Mouse (Mus musculus) splenic B cell, adult 2 months (primary cell): ENCODE measurements at regions not wholly inside any gene's neighbourhood (a gene's known extent, or its start where the extent isn't known, plus 50 kb on each side); places are given as distances from the start of the nearest gene placed in this dataset.

Source experiments
- DNase-seq: peaks from one replicate; pipeline ENCODE4 v3.0.0-alpha.2; 2011; ENCODE audit warnings: low read depth, low spot score
- H3K27me3 ChIP-seq: 2 replicates; pipeline ENCODE4 v1.6.1; 2012; ENCODE audit warnings: mild to moderate bottlenecking, low read length, moderate library complexity, mixed read lengths; ENCODE audit not compliant: control insufficient read depth, poor library complexity, insufficient read depth, severe bottlenecking
- H3K36me3 ChIP-seq: 2 replicates; pipeline ENCODE4 v1.6.1; 2012; ENCODE audit warnings: mild to moderate bottlenecking, low read length, moderate library complexity, mixed read lengths; ENCODE audit not compliant: control insufficient read depth, poor library complexity, insufficient read depth, severe bottlenecking

GRCm38 (mm10) chr4:31830241-31830640 lies 133.7 kb upstream of the Map3k7 start:
- Histone ChIP-seq H3K27me3 (no peaks in the 10 kb centered on the region; the same call in 1 of the 2 replicates), H3K36me3 (no peaks in the 10 kb centered on the region)
- DNase-seq = no peak

DNA sequence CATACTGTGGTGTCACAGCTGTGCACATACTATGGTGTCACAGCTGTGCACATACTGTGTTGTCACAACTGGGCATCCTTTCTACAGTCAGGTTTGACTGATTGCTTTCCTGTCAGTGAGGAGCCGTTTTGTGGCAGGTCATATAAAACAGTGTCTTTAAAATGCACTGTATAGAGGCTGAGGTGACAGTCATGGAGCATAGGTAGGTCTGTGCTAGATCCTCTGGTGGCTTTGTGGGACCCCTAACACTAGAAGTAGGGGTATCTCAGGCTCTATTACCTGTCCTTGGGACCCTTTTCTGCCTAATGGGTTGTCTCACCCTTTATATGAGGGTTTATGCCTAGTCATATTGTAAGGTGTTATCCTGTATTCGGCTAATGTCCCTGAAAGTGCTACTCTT lies 132.4 kb upstream of the Map3k7 start:
- no peaks in the 10 kb centered on the region for H3K36me3 ChIP-seq
- no peaks in the 10 kb centered on the region; the same call in 1 of the 2 replicates for H3K27me3 ChIP-seq
- DNase-seq = no peak

DNA sequence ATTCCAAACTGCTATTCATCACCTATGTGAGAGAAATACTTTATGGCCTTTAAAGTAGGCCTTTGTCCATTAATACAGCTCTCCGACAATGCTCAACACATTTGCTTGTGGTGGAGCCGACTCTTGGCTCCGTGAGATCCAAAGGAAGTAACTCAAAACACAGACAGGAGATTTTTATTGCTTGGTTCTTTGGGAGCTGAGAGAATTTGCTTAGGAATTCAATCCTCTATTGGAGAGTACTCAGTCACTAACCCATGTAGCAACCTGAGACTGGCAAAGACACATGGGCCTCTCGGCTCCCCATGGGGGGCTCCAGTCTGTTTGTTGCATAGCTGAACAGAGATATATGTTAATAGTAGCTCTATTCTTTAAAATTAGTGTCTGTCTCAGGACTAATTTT lies 130.1 kb upstream of the Map3k7 start:
- H3K36me3 ChIP-seq = no peaks in the 10 kb centered on the region
- no peaks in the 10 kb centered on the region for H3K27me3 ChIP-seq
- no peak for DNase-seq

GRCm38 (mm10) chr4:31835051-31835450 lies 128.8 kb upstream of the Map3k7 start:
- DNase-seq = no peak
- Histone ChIP-seq H3K27me3 (no peaks in the 10 kb centered on the region), H3K36me3 (no peaks in the 10 kb centered on the region)

- no peak for DNase-seq
- Histone ChIP-seq H3K27me3 (no peaks in the 10 kb centered on the region), H3K36me3 (no peaks in the 10 kb centered on the region)
These were observed 125.3 kb upstream of the Map3k7 start for GRCm38 (mm10) chr4:31838592-31838991.

DNA sequence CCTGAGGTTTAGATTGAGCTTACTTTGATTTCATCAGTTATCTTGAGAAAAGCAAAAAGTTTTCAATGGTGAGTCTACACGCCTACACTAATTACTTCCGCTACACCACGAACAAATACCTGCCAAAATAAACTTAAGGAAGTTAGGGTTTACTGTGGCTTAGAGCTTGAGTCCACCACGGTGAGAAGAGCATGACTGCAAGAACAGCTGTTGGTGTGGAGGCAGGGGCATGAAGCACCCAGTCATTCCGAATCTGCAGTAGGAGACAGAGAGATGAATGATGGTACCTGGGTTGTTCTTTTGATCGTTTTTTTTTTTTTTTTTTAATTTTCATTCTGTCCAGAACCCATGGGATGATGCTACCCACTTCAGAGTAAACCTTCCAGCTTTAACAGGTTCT lies 114.1 kb upstream of the Map3k7 start:
- no peak for DNase-seq
- H3K36me3 ChIP-seq = no peaks in the 10 kb centered on the region
- no peaks in the 10 kb centered on the region for H3K27me3 ChIP-seq

GRCm38 (mm10) chr4:31851006-31851405 lies 112.9 kb upstream of the Map3k7 start:
- H3K36me3 ChIP-seq = no peaks in the 10 kb centered on the region
- no peaks in the 10 kb centered on the region for H3K27me3 ChIP-seq
- no peak for DNase-seq

DNA sequence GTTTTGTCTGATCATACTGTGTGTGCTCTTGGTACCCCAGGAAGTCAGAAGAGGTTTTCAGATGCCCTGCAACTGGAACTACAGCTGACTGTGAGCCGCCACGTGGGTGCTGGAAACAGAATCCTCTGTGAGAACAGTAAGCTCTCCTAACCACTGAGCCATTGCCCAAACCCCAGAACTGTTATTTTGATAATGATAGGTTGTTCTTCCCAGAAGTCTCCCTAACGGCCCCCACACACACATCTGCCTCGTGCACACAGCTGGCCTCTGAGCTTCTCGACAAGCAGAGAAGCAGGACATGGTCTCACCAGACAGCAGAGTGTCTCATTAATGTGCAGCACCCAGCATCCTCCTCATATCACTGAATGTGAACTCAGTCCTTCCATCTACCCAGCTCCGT lies 110.0 kb upstream of the Map3k7 start:
- DNase-seq = no peak
- H3K36me3 ChIP-seq = no peaks in the 10 kb centered on the region
- H3K27me3 ChIP-seq = no peaks in the 10 kb centered on the region

- H3K27me3 ChIP-seq = no peaks in the 10 kb centered on the region
- no peak for DNase-seq
These were observed 103.5 kb upstream of the Map3k7 start for GRCm38 (mm10) chr4:31860389-31860788.

GRCm38 (mm10) chr4:31861172-31861571 lies 102.7 kb upstream of the Map3k7 start:
- DNase-seq = no peak
- Histone ChIP-seq H3K36me3 (no peaks in the 10 kb centered on the region), H3K27me3 (no peaks in the 10 kb centered on the region)

More at GRCm38 (mm10) chr4:31860389-31860788, 103.5 kb upstream of the Map3k7 start:
- no peaks in the 10 kb centered on the region for H3K36me3 ChIP-seq

GRCm38 (mm10) chr4:31872985-31873983 lies 90.6 kb upstream of the Map3k7 start:
- H3K36me3 ChIP-seq = no peaks in the 10 kb centered on the region
- no peaks in the 10 kb centered on the region for H3K27me3 ChIP-seq
- no peak for DNase-seq

DNA sequence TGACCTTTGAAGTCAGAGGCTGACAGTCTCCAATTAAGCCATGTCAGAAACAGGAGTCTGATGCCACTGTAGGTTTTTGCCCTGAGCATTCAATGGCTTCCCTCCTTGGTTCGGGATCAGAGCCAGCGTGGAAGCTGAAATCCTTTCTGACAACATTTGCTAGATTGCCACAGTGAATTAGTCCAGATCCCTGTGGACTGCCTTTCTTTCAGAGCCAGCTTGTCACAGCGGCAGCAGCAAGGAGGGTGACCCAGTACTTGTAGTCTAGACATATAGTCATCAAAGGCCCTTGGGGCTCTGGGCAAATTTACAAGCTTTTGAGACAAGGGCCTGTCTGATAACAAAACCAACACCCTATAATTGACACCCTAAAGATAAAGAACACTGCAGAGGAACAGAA lies 86.5 kb upstream of the Map3k7 start:
- DNase-seq = no peak
- Histone ChIP-seq H3K27me3 (no peaks in the 10 kb centered on the region), H3K36me3 (no peaks in the 10 kb centered on the region)

DNA sequence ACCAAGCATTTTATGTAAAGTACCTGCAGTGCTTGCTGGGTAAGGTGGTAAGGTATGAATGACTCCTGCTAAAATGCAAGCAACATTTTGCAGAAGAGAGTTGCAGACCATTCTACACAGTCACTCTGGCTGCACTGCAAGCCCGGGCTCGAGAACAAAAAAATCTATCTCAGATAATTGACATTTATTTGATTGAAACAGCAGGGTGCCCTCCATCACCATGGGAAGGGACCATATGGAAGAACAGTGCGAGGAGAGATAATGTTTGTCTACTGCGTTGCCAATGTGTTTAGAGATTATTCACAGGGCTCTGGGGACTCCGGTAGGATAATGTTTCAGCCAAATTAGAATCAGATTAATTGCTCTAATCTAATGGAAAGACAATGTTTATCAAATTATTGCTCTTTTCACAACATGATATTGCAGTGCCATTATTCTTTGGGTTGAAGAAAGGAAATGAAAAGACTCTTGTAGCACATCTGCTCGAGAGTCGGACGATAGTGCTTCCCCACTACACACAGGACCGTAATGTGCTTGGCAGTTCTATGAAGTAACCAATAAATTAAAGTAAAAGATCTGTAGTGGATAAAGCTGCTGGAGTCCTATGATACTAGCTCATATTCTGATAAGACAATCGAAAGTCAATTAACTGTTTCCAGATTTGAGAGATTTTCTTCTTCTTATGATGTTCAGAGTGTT lies 85.3 kb upstream of the Map3k7 start:
- Histone ChIP-seq H3K27me3 (no peaks in the 10 kb centered on the region), H3K36me3 (no peaks in the 10 kb centered on the region)

GRCm38 (mm10) chr4:31879192-31879585 lies 84.7 kb upstream of the Map3k7 start:
- no peaks in the 10 kb centered on the region for H3K27me3 ChIP-seq
- no peak for DNase-seq
- no peaks in the 10 kb centered on the region for H3K36me3 ChIP-seq

More for the DNA sequence above, 85.3 kb upstream of the Map3k7 start:
- no peak for DNase-seq

DNA sequence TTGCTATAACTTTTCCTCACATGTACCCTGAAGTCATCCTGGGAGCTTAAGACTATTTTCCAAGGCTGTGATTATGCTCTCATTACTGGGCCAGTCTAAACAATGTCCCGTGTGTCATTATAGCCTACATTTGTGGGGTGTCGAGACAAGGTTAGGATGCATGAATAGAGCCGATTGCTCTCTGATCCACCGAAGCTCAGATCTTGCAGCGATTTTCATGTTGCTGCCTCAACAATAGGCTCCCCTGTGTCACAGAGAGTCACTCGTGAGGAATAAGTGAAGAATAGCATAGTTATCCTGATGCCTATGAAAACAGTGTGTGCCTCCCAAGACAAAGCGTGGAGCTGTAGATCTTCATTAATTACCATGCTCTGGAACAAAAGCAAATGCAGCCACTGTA lies 83.7 kb upstream of the Map3k7 start:
- no peaks in the 10 kb centered on the region for H3K27me3 ChIP-seq
- no peaks in the 10 kb centered on the region for H3K36me3 ChIP-seq
- DNase-seq = no peak
